Mouse (Mus musculus): Measurements from ENCODE around the gene Ush1g. TPM values are rescaled to one million over a fixed set of nuclear protein-coding genes. Genes with fewer than 3 reads are reported as not detected.

Ush1g gene
- polyA plus RNA-seq, 1 experiment: 0.24 TPM

- no peaks in the 10 kb centered on the region for H3K27me3 ChIP-seq (ENCODE audit: control insufficient read depth, insufficient read depth, low read length, poor library complexity, severe bottlenecking)
- H3K9me3 ChIP-seq (replicated peaks; ENCODE audit: control insufficient read depth, insufficient read depth, low read length, poor library complexity, severe bottlenecking): no peaks in the 10 kb centered on the region
- no peak overlapping the region for H3K27ac ChIP-seq (ENCODE audit: insufficient read depth, low read length)
- no peaks in the 10 kb centered on the region for H3K36me3 ChIP-seq (ENCODE audit: control insufficient read depth, insufficient read depth, low read length, poor library complexity, severe bottlenecking)
- no peak overlapping the region for H3K9ac ChIP-seq (ENCODE audit: low read depth, poor library complexity, severe bottlenecking)
- no peaks in the 10 kb centered on the region for H3K4me1 ChIP-seq (ENCODE audit: control insufficient read depth, insufficient read depth, low read length)
- no peak overlapping the region for H3K4me3 ChIP-seq (ENCODE audit: low read depth, low read length)
- no peak for TF ChIP-seq POLR2A (IDR thresholded peaks at IDR 0.05; ENCODE audit: insufficient read depth, low read length)
- no peak for TF ChIP-seq EP300 (IDR thresholded peaks at IDR 0.05; ENCODE audit: insufficient read depth, low read depth, low read length)
- no peak for TF ChIP-seq CTCF (IDR thresholded peaks at IDR 0.05; ENCODE audit: low read depth, low read length)
Measured at GRCm38 (mm10) chr11:115341246-115341645, 19.4 kb upstream of the Ush1g start.

GRCm38 (mm10) chr11:115337826-115338225 lies 16.0 kb upstream of the Ush1g start:
- 0 out of 2 replicates have a peak, but pooled peaks cover 3% of the 10 kb centered on the region for H3K27me3 ChIP-seq (ENCODE audit: control insufficient read depth, insufficient read depth, low read length, poor library complexity, severe bottlenecking)
- no peak for TF ChIP-seq CTCF (IDR thresholded peaks at IDR 0.05; ENCODE audit: low read depth, low read length)
- no peak for TF ChIP-seq EP300 (IDR thresholded peaks at IDR 0.05; ENCODE audit: insufficient read depth, low read depth, low read length)

DNA sequence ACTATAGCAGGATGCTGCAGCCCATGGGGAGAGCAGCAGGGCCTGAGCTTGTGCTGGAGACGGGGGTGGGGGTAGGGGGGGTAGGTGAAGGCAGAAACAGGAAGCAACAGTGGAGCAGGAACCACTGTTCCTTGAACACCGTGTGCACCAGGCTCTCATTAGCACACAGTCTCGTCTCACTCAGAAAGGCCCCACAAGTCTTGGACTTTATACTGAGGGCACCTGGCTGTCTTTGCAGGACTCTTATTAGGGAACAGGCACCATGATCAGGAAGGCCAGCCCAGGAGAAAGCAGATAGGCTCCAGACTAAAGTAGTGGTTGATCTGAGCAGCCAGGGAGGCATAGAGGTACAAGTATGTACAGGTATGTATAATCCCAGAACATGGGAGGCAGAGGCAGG lies 15.5 kb upstream of the Ush1g start:
- Histone ChIP-seq H3K36me3 (ENCODE audit: control insufficient read depth, insufficient read depth, low read length, poor library complexity, severe bottlenecking) (no peaks in the 10 kb centered on the region), H3K4me3 (ENCODE audit: low read depth, low read length) (no peak overlapping the region), H3K9ac (ENCODE audit: low read depth, poor library complexity, severe bottlenecking) (no peak overlapping the region), H3K9me3 (replicated peaks; ENCODE audit: control insufficient read depth, insufficient read depth, low read length, poor library complexity, severe bottlenecking) (no peaks in the 10 kb centered on the region), H3K27me3 (ENCODE audit: control insufficient read depth, insufficient read depth, low read length, poor library complexity, severe bottlenecking) (0 out of 2 replicates have a peak, but pooled peaks cover 3% of the 10 kb centered on the region), H3K4me1 (ENCODE audit: control insufficient read depth, insufficient read depth, low read length) (no peaks in the 10 kb centered on the region), H3K27ac (ENCODE audit: insufficient read depth, low read length) (no peak overlapping the region)
- TF ChIP-seq POLR2A (IDR thresholded peaks at IDR 0.05; ENCODE audit: insufficient read depth, low read length): no peak
- no peak for TF ChIP-seq CTCF (IDR thresholded peaks at IDR 0.05; ENCODE audit: low read depth, low read length)
- no peak for TF ChIP-seq EP300 (IDR thresholded peaks at IDR 0.05; ENCODE audit: insufficient read depth, low read depth, low read length)

More at GRCm38 (mm10) chr11:115337826-115338225, 16.0 kb upstream of the Ush1g start:
- Histone ChIP-seq H3K4me3 (ENCODE audit: low read depth, low read length) (no peak overlapping the region), H3K9ac (ENCODE audit: low read depth, poor library complexity, severe bottlenecking) (no peak overlapping the region), H3K36me3 (ENCODE audit: control insufficient read depth, insufficient read depth, low read length, poor library complexity, severe bottlenecking) (no peaks in the 10 kb centered on the region), H3K4me1 (ENCODE audit: control insufficient read depth, insufficient read depth, low read length) (no peaks in the 10 kb centered on the region), H3K9me3 (replicated peaks; ENCODE audit: control insufficient read depth, insufficient read depth, low read length, poor library complexity, severe bottlenecking) (no peaks in the 10 kb centered on the region), H3K27ac (ENCODE audit: insufficient read depth, low read length) (no peak overlapping the region)

- no peaks in the 10 kb centered on the region for H3K9me3 ChIP-seq (replicated peaks; ENCODE audit: control insufficient read depth, insufficient read depth, low read length, poor library complexity, severe bottlenecking)
- H3K27me3 ChIP-seq (ENCODE audit: control insufficient read depth, insufficient read depth, low read length, poor library complexity, severe bottlenecking): 0 out of 2 replicates have a peak, but pooled peaks cover 3% of the 10 kb centered on the region
- H3K27ac ChIP-seq (ENCODE audit: insufficient read depth, low read length): no peak overlapping the region
- no peak overlapping the region for H3K4me3 ChIP-seq (ENCODE audit: low read depth, low read length)
- no peaks in the 10 kb centered on the region for H3K36me3 ChIP-seq (ENCODE audit: control insufficient read depth, insufficient read depth, low read length, poor library complexity, severe bottlenecking)
- no peak for TF ChIP-seq EP300 (IDR thresholded peaks at IDR 0.05; ENCODE audit: insufficient read depth, low read depth, low read length)
- no peak for TF ChIP-seq POLR2A (IDR thresholded peaks at IDR 0.05; ENCODE audit: insufficient read depth, low read length)
- no peak overlapping the region for H3K9ac ChIP-seq (ENCODE audit: low read depth, poor library complexity, severe bottlenecking)
- no peaks in the 10 kb centered on the region for H3K4me1 ChIP-seq (ENCODE audit: control insufficient read depth, insufficient read depth, low read length)
Measured at GRCm38 (mm10) chr11:115336115-115336514, 14.3 kb upstream of the Ush1g start.

DNA sequence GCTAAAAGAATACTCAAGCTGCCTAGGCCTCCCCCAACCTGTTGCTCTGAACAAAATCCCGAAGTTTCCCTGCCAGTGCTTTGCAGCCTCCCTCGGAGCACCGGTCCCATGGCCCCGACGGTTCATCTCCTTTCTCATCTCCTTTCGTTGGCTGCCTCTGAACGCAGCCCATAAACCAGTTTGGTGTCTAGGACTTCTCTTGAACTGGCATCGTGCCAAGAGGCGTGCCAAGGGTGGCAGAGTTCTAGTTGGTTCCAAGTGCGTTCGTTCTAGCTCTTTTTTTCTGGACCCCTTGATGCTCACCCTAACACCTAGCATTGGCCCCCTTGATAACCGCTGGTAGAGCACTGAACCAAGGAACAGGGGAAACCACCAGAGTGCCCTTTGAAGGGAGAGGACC lies 13.4 kb upstream of the Ush1g start:
- TF ChIP-seq EP300 (IDR thresholded peaks at IDR 0.05; ENCODE audit: insufficient read depth, low read depth, low read length) (no peak), CTCF (IDR thresholded peaks at IDR 0.05; ENCODE audit: low read depth, low read length) (no peak), POLR2A (IDR thresholded peaks at IDR 0.05; ENCODE audit: insufficient read depth, low read length) (no peak)
- H3K9ac ChIP-seq (ENCODE audit: low read depth, poor library complexity, severe bottlenecking): no peak overlapping the region
- H3K27me3 ChIP-seq (ENCODE audit: control insufficient read depth, insufficient read depth, low read length, poor library complexity, severe bottlenecking): 0 out of 2 replicates have a peak, but pooled peaks cover 3% of the 10 kb centered on the region
- H3K36me3 ChIP-seq (ENCODE audit: control insufficient read depth, insufficient read depth, low read length, poor library complexity, severe bottlenecking): no peaks in the 10 kb centered on the region
- no peaks in the 10 kb centered on the region for H3K4me1 ChIP-seq (ENCODE audit: control insufficient read depth, insufficient read depth, low read length)
- no peak overlapping the region for H3K27ac ChIP-seq (ENCODE audit: insufficient read depth, low read length)
- no peaks in the 10 kb centered on the region for H3K9me3 ChIP-seq (replicated peaks; ENCODE audit: control insufficient read depth, insufficient read depth, low read length, poor library complexity, severe bottlenecking)
- no peak overlapping the region for H3K4me3 ChIP-seq (ENCODE audit: low read depth, low read length)

GRCm38 (mm10) chr11:115334531-115334930 lies 12.7 kb upstream of the Ush1g start, which contains the start of gene Otop3:
Gene Otop3 (plus strand): TSS chr11:115334731.
- 0 out of 2 replicates have a peak, but pooled peaks cover 3% of the 10 kb centered on the region for H3K27me3 ChIP-seq (ENCODE audit: control insufficient read depth, insufficient read depth, low read length, poor library complexity, severe bottlenecking)
- no peaks in the 10 kb centered on the region for H3K36me3 ChIP-seq (ENCODE audit: control insufficient read depth, insufficient read depth, low read length, poor library complexity, severe bottlenecking)
- no peak within 1 kb of the TSS for H3K9ac ChIP-seq (ENCODE audit: low read depth, poor library complexity, severe bottlenecking)
- H3K4me1 ChIP-seq (ENCODE audit: control insufficient read depth, insufficient read depth, low read length): no peaks in the 10 kb centered on the region
- no peaks in the 10 kb centered on the region for H3K9me3 ChIP-seq (replicated peaks; ENCODE audit: control insufficient read depth, insufficient read depth, low read length, poor library complexity, severe bottlenecking)
- TF ChIP-seq EP300 (IDR thresholded peaks at IDR 0.05; ENCODE audit: insufficient read depth, low read depth, low read length) (no peak), CTCF (IDR thresholded peaks at IDR 0.05; ENCODE audit: low read depth, low read length) (no peak)
- H3K4me3 ChIP-seq (ENCODE audit: low read depth, low read length): no peak within 1 kb of the TSS
- no peak within 1 kb of the TSS for H3K27ac ChIP-seq (ENCODE audit: insufficient read depth, low read length)

Data from ES-Bruce4 (cell line).